Mouse (Mus musculus): ENCODE results near the gene Zbtb25.
A peak's percentile ranks its signal among the peaks of the same experiment; 100 is the strongest.

Gene Zbtb25

GRCm38 (mm10) chr12:76376649-76377048, 7.2 kb upstream of the Zbtb25 start:
- DNase-seq: peak in 1 of 2 experiments; percentile 51

GRCm38 (mm10) chr12:76375506-76375905, 6.1 kb upstream of the Zbtb25 start:
- DNase-seq: no peak

GRCm38 (mm10) chr12:76374911-76375310, 5.5 kb upstream of the Zbtb25 start:
- no peak for DNase-seq

- no peak for DNase-seq
These were observed 4.6 kb upstream of the Zbtb25 start for GRCm38 (mm10) chr12:76373991-76374390.

GRCm38 (mm10) chr12:76372881-76373818, 3.7 kb upstream of the Zbtb25 start:
- DNase-seq: no peak

- no peak for DNase-seq
These were observed 2.6 kb upstream of the Zbtb25 start for GRCm38 (mm10) chr12:76372046-76372445.

- peak; percentile 85 to 90 for DNase-seq
These were observed 1.6 kb upstream of the Zbtb25 start for GRCm38 (mm10) chr12:76370831-76371571.

- DNase-seq: peak; percentile 90 to 93
These were observed 802 bp upstream of the Zbtb25 start, which contains the start of gene Zbtb1 for GRCm38 (mm10) chr12:76369978-76370830. Gene Zbtb1 (plus strand): TSS chr12:76370266.

GRCm38 (mm10) chr12:76368790-76369205, 604 bp downstream of the Zbtb25 start:
- DNase-seq: no peak

GRCm38 (mm10) chr12:76368201-76368789, 1.1 kb downstream of the Zbtb25 start:
- DNase-seq: no peak

- peak in 1 of 2 experiments; percentile 16 for DNase-seq
These were observed 2.1 kb downstream of the Zbtb25 start for GRCm38 (mm10) chr12:76367096-76367995.

- no peak for DNase-seq
These were observed 3.1 kb downstream of the Zbtb25 start for GRCm38 (mm10) chr12:76366276-76366675.

GRCm38 (mm10) chr12:76362303-76362676, 7.1 kb downstream of the Zbtb25 start:
- no peak for DNase-seq

GRCm38 (mm10) chr12:76361405-76362302, 7.7 kb downstream of the Zbtb25 start:
- no peak for DNase-seq

GRCm38 (mm10) chr12:76360868-76361267, 8.5 kb downstream of the Zbtb25 start:
- DNase-seq: no peak

- DNase-seq: no peak
These were observed 19.7 kb downstream of the Zbtb25 start for GRCm38 (mm10) chr12:76349680-76350220.

GRCm38 (mm10) chr12:76345759-76346455, 23.5 kb downstream of the Zbtb25 start:
- peak; percentile 54 to 60 for DNase-seq

GRCm38 (mm10) chr12:76341080-76341479, 28.3 kb downstream of the Zbtb25 start:
- DNase-seq: peak in 1 of 2 experiments; percentile 75

Data from lung, postnatal 4 days (tissue).